9 mouse cellular contexts compared by ENCODE assay signal in the genomic region with DNA sequence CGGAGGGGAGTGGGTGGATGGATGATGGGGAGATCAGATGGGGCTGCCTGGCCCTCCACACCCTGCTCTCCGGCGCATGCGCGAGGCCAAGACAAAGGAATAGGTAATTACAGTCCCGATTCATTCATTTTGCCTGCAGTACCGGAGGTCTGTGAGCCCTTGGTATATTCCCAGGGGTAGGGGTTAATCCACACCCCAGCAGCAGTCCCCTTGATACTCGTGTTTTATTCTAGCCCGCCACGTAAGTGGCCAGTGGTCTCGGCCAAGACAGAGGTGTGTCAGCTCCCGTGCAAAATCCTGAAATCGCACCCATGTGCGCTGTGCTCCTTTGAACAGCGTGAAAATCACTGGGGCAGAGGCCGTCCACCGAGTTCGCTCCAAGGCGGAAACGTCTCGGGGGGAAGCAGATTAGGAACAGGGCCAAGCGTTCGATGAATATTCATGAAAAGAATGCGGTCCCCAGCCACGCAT. TPM values are rescaled to one million over a fixed set of nuclear protein-coding genes. Genes with fewer than 3 reads are reported as not detected.
DNase-seq lines count a peak whose midpoint lies in the region; ATAC-seq lines count a peak whose summit lies in the region.
"Had no signal": no experiment of that assay in that cellular context is flagged by ENCODE, and none has a peak within 500 bp of the region (broad histone marks: within the 10 kb centered on the region; RNA-seq: fewer than 3 reads in every experiment).

No protein-coding gene starts in this region.

- H3K27ac ChIP-seq in forebrain, embryonic 15.5 days (replicated peaks) = peak overlapping the region; percentile 100
- peak overlapping the region; percentile 100 for H3K27ac ChIP-seq in hindbrain, embryonic 15.5 days (replicated peaks)
- peak overlapping the region; percentile 100 for H3K27ac ChIP-seq in midbrain, embryonic 13.5 days

- peak overlapping the region; percentile 62 for H3K4me2 ChIP-seq in forebrain, embryonic 15.5 days (replicated peaks)
- peak overlapping the region; percentile 88 for H3K4me2 ChIP-seq in hindbrain, embryonic 15.5 days
- peak overlapping the region; percentile 68 for H3K4me2 ChIP-seq in midbrain, embryonic 13.5 days (replicated peaks)

- WGBS in forebrain, embryonic 15.5 days = under 1% methylated on average over 25 of the region's 25 CpGs
- 0% methylated on average over 25 of the region's 25 CpGs for WGBS in hindbrain, embryonic 15.5 days
- under 1% methylated on average over 25 of the region's 25 CpGs for WGBS in midbrain, embryonic 13.5 days

- intact Hi-C loops in left cerebral cortex, postnatal 10 days (cut with DNase I) = loop anchor here (5.0 to 10.0 kb wide), 6 partner anchors 50 to 815 kb away; no protein-coding TSS in a partner anchor

- no peaks in the 10 kb centered on the region for H3K36me3 ChIP-seq in erythroblast, embryonic 14.5 days (ENCODE audit: control insufficient read depth)
- no peaks in the 10 kb centered on the region for H3K36me3 ChIP-seq in forebrain, embryonic 15.5 days
- no peaks in the 10 kb centered on the region for H3K36me3 ChIP-seq in hindbrain, embryonic 15.5 days
- H3K36me3 ChIP-seq in midbrain, embryonic 13.5 days = peaks cover 7% of the 10 kb centered on the region; the same call in 1 of the 2 replicates

- DNase-seq in left cerebral cortex, postnatal 10 days (ENCODE audit: extremely low spot score in 1 of 2, low spot score in 2 of 2) = peak; percentile 67 to 78
- DNase-seq in telencephalon, adult 2 months (ENCODE audit: low read depth, low spot score) = peak; percentile 55

- H3K27me3 ChIP-seq in erythroblast, embryonic 14.5 days (ENCODE audit: control insufficient read depth) = peaks cover 36% of the 10 kb centered on the region
- no peaks in the 10 kb centered on the region for H3K27me3 ChIP-seq in forebrain, embryonic 15.5 days
- no peaks in the 10 kb centered on the region for H3K27me3 ChIP-seq in hindbrain, embryonic 15.5 days
- H3K27me3 ChIP-seq in midbrain, embryonic 13.5 days = no peaks in the 10 kb centered on the region
- H3K27me3 ChIP-seq: CH12.LX had no signal

- ATAC-seq in erythroblast, adult 5-6 weeks (replicated peaks; ENCODE audit: low FRiP score, poor library complexity, severe bottlenecking) = no peak
- ATAC-seq in cerebellum, adult (ENCODE audit: insufficient number of reproducible peaks, low FRiP score, low TSS enrichment) = peak; percentile 57; the same call in 1 of the 2 replicates
- peak; percentile 58 for ATAC-seq in forebrain, embryonic 15.5 days (replicated peaks)
- ATAC-seq in hindbrain, embryonic 15.5 days (ENCODE audit: low FRiP score, low read depth) = peak; percentile 65
- ATAC-seq in midbrain, embryonic 13.5 days = peak; percentile 80

- no peaks in the 10 kb centered on the region for H3K4me1 ChIP-seq in erythroblast, embryonic 14.5 days (ENCODE audit: control insufficient read depth)
- H3K4me1 ChIP-seq in forebrain, embryonic 15.5 days = peaks cover 47% of the 10 kb centered on the region
- H3K4me1 ChIP-seq in hindbrain, embryonic 15.5 days (replicated peaks) = peaks cover 34% of the 10 kb centered on the region
- H3K4me1 ChIP-seq in midbrain, embryonic 13.5 days (replicated peaks) = peaks cover 44% of the 10 kb centered on the region

- H3K9ac ChIP-seq in forebrain, embryonic 15.5 days (replicated peaks) = peak overlapping the region; percentile 100
- peak overlapping the region; percentile 100 for H3K9ac ChIP-seq in hindbrain, embryonic 15.5 days
- peak overlapping the region; percentile 100 for H3K9ac ChIP-seq in midbrain, embryonic 13.5 days (replicated peaks)

- no peaks in the 10 kb centered on the region for H3K9me3 ChIP-seq in erythroblast, embryonic 14.5 days (ENCODE audit: control insufficient read depth, low read length)
- no peaks in the 10 kb centered on the region for H3K9me3 ChIP-seq in forebrain, embryonic 15.5 days
- H3K9me3 ChIP-seq in hindbrain, embryonic 15.5 days = no peaks in the 10 kb centered on the region
- H3K9me3 ChIP-seq in midbrain, embryonic 13.5 days = no peaks in the 10 kb centered on the region

- H3K4me3 ChIP-seq in erythroblast, embryonic 14.5 days (replicated peaks) = peak overlapping the region; percentile 20
- H3K4me3 ChIP-seq in forebrain, embryonic 15.5 days = peak overlapping the region; percentile 99
- peak overlapping the region; percentile 100 for H3K4me3 ChIP-seq in hindbrain, embryonic 15.5 days
- peak overlapping the region; percentile 100 for H3K4me3 ChIP-seq in midbrain, embryonic 13.5 days (replicated peaks)

RNA-seq across cellular contexts. Expression of gene Basp1, which starts 1.4 kb away (rescaled TPM):
- 0.26 and 0.31 TPM in 2 replicates for polyA plus RNA-seq in erythroblast, embryonic 14.5 days (2012)
- 8.3 TPM in 1 of 2 replicates, not detected in the other for total RNA-seq in erythroblast, adult 5-6 weeks (2015; ENCODE audit: low replicate concordance)
- total RNA-seq in erythroblast, adult 5-6 weeks (2017; ENCODE audit: low replicate concordance) = 2.6 and 4.5 TPM in 2 replicates
- 309 and 350 TPM in 2 replicates for polyA plus RNA-seq in forebrain, embryonic 15.5 days (2015; fragmentation: Nextera tagmentation; extraction: Ambion mirVana)
- polyA plus RNA-seq in hindbrain, embryonic 15.5 days (2015; fragmentation: Nextera tagmentation; extraction: Ambion mirVana) = 376 and 413 TPM in 2 replicates
- 1,000 to 10,000 TPM; 1,244 to 1,287 TPM for total RNA-seq in left cerebral cortex, postnatal 10 days (2021)
- 205 and 211 TPM in 2 replicates for polyA plus RNA-seq in midbrain, embryonic 13.5 days (2015; fragmentation: Nextera tagmentation; extraction: Ambion mirVana)

Comparison
In these comparisons a context has a peak if more than half of its experiments do, and no peak if none do; other contexts are left out.
1. H3K4me3 ChIP-seq: peak in every context shown above with its lines; median percentile 100 in hindbrain, embryonic 15.5 days; 100 in midbrain, embryonic 13.5 days; 99 in forebrain, embryonic 15.5 days; 20 in erythroblast, embryonic 14.5 days.
2. RNA of gene Basp1, which starts 1.4 kb away (polyA plus RNA-seq): 376 to 413 TPM in hindbrain, embryonic 15.5 days, 309 to 350 TPM in forebrain, embryonic 15.5 days and 205 to 211 TPM in midbrain, embryonic 13.5 days; 0.26 to 0.31 TPM in erythroblast, embryonic 14.5 days; every median in the first group is over 100 times any median in the second.
3. Peak in every context shown above with its lines, with median percentiles within 50 percentile points of each other: H3K27ac ChIP-seq, H3K4me2 ChIP-seq and H3K9ac ChIP-seq.